Mouse (Mus musculus): ENCODE results near the gene Cers2.
"Not testable (repeated sequence)": the region's sequence is repeated elsewhere in the genome, so short reads cannot be mapped to it uniquely, and the experiment has no call there.

The Cers2 gene

DNA sequence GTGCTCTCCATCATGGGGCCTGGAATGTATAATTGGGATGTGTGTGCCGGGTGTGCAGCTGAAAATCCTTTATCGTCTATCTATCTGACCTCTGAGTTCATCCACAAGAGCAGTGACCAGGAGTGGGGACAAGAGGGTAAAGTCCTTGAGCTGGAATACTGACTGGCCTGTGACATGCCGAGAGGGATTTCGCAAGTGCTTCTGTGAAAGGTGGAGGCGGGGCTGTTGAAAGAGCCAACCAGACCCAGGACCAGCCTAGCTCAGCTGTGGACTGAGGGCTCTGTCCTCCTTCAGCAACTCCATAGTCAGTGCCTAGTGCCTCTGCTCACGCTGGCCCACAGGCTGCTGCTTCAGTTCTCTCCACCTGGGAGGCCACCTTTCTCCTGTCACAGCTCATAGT, 4.0 kb downstream of the Cers2 start:
- no peak for DNase-seq (ENCODE audit: low spot score)

DNA sequence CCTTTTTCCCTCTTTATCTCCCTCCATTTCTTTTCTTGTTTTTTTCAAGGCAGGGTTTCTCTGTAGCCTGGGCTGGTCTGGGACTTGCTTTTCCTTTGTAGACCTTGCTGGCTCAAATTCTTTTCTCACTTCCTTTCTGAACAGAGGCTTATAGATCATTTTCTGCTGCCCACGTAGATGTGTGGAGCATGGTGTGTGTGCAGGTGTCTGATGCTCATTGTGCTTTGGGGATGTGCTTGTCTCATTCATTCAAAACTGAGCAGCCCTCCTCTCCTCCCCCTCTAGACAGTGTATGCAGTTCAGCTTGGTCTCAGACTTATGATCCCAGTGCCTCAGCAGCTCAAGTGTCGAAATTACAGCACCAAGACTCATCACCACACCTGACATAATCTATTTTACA, 4.5 kb downstream of the Cers2 start:
- DNase-seq (ENCODE audit: low spot score) = no peak

DNA sequence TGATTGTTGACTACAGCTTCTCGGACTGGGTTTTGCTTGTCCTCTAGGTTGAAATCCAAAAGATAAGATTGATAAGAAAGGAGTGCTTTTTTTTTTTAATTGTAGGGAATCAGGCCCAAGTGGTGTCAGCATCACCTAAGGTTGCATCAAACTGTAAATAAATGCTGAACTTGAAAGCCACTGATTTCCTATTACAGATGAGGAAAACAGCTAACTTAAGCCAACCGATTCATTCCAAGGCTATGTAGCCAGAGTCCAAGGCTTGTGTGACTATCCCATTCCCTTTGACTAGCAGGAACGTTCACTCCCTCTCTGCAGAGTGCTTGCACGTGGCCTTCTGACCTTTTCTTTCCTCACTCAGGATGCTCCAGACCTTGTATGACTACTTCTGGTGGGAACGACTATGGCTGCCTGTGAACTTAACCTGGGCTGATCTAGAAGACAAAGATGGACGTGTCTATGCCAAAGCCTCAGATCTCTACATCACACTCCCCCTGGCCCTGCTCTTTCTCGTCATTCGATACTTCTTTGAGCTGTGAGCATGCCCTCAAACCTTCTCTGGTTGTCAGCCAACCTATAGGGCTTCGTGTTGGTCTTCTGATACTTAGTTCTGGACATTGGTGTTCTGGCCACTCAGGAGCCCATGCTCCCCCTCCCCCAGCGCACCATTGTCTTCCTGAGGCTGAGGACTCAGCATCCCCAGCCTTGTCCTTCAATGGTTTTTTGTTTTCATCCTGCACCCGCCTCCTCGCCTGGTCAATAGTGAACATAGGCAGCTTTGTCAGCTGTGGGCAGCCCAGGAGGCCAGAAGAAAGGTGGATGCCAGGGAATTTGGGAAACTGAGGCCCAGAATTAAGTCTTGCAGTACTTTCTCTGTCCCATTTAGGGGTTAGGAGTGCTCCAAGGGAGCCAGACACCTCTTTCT, 5.4 kb downstream of the Cers2 start:
- no peak for DNase-seq (ENCODE audit: low spot score)

DNA sequence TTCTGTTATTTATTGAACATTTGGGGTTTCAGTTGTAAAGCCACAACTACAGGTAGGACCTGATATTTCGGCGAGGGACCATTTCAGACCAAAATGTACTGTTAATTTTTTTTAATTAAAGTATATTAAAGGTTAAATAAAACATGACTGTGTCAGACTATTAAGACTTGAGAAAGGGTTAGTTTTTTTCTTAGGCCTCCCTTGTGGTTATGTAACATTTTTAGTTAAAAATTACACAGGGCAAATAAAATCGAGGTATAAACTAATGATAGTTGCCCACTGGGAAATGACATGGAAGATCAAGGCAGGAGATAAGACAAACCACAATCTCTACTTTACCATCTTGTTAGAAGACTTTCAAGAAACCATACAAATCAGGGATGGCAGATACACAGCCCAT, 8.8 kb downstream of the Cers2 start:
- DNase-seq (ENCODE audit: low spot score) = no peak

DNA sequence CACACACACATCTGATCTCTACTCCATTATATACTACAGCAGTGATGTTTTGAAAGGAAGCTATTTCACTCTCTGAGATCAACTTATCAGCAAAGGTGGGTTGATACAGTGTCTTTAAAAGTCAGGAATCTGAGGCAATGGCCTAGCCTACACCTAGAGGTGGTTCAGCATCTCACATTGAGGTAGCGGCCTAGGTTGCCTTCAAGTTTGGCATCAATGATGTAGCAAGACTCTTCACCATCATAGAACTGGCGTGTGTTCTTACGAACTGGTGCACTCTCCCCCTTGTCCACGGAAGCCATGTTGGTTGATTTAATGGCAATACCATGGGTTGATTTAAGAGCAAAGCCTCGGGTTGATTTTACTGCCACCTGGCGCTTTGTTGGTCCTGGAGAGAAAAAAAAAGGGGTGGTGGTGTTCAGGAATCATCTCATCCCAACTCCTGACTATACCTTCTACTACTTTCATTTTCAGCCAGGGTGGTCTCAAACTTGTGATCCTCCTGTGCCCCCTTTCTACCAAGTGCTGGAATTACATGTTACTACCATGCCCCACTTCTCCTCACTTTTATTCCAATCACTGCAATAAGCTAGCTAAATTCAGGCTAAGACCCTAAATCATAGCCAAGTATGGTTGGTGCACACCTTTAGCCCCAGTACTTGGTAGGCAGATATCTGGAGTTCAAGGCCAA, 10.0 kb downstream of the Cers2 start:
- no peak for DNase-seq (ENCODE audit: low spot score)

DNA sequence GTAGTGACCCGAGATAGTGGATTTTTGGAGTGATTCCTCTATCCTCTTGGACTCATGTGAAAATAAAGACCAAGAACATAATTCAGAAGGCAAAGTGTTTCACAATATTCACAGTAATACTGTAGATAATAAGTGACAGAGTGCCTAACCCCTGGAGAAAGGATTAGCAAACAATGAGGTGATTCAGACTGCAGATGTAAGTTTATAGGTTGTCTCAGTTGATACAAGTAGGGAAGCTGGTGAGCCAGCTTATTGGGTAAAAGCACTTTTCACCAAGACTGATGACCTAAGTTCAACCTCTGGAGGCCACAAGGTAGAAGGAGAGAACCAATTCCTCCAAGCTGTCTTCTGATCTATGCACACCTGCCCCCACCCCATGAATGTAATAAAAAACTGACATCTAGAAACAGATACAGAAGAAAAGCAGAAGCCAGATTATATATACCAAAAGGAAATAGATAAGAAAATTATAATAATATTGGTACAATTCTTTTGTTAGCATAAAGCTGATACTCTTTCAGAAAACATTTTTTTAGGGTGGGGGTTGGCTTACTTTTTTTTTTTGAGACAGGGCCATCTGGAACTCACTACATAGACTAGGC, 14.3 kb downstream of the Cers2 start:
- no peak for DNase-seq (ENCODE audit: low spot score)

DNA sequence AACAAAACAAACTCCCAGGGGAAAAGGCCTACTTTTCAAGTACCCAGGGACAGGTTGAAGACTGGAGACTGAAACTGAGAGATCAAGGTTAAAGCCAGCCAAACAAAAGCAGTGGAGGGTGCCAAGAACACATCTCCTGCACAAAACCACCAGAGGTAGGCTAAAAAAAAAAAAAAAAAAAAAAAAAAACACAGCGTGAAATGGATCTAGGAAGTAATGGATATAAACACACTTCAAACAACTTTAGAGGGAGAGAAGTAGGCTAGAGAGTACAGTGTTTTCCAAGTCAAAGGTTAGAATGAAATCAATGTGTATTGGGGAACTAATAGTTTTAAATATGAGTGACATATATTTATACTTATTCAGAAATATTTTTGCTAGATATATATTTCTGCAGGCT, 16.9 kb downstream of the Cers2 start:
- DNase-seq (ENCODE audit: low spot score) = no peak

DNA sequence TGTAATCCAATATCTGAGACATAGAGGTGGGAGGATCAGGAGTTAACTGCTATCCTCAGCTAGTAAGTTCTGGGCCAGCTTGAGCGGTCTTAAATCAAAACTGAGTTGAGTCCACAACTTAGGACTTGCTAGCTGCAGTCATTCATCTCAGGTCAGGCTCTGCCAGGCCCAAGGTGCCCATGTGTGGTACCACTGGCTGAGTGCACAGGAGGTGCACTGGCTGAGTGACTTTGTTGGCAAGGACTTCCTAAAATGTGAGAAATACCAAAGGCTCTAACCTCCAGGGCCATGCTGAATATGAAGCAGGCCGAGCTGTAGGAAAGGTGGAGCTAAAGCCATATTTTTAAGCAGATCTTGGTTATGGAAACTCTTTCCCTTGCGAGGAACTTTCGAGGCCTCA, 22.8 kb downstream of the Cers2 start:
- no peak for DNase-seq (ENCODE audit: low spot score)

DNA sequence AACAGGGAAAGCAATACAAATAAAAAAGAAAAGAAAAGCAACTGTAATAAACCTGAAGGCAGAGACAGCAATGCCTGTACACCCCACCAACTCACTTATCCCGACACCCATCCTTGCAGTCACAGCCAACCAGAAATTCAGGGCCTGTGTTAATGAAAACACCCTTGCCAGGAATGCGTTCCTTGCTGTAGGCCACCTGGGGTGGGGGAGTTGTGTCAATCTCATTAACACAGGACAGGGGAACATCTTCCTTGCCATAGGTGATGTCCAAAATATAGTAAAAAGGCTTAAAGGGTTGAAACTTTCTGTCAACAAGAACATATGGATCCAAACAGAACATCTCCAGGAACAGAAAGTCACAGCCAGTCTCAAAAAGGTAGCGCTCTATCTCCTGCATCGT, 23.7 kb downstream of the Cers2 start:
- no peak for DNase-seq (ENCODE audit: low spot score)

DNA sequence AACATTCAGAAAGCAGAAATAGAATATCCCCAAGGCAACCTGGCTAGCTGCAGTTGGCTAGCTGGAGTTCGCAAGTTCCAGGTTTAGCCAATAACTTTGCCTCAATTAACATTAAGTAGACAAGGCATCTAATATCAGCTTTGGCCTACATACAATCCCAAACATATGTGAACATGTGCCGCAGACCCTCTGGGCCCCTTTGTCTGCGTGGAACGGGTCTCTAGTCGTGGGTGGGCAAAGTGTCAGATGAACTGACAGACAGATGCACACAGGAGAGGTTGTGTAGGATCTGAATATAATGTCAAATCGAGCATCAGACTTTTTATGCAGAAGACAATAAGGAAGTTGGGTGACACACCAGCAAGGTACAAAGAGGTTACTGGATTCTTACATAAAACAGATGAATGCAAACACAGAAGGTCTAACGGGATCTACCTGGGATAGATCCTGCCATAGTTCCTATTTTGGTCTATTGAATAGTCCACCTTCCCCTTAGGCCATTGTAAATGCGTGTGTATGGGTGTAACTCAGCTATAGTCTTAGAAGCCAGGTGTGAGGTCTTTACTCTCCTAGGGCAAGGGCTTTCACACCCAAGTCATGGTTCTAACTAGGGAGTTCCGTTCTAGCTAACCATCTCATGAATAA, 28.9 kb downstream of the Cers2 start:
- DNase-seq (ENCODE audit: low spot score) = not testable (repeated sequence)

DNA sequence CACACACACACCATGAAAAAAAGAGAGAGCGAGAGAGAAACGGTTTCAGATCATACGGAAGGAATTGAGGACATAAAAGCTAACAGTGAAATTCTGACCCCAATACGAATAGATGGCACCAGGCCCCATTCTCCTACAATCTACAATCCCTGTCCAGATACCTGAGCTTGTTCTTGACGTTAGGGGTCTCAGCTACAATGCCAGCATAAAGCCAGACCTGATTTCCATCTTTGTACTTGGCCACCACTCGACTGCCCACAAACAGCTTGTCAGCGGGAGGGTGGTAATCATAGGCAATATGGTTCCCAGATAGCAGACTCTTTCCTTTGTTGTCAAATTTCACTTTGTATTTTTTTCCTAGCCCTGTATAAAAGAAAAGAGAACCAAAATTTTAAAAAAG, 31.9 kb downstream of the Cers2 start:
- DNase-seq (ENCODE audit: low spot score) = no peak

DNA sequence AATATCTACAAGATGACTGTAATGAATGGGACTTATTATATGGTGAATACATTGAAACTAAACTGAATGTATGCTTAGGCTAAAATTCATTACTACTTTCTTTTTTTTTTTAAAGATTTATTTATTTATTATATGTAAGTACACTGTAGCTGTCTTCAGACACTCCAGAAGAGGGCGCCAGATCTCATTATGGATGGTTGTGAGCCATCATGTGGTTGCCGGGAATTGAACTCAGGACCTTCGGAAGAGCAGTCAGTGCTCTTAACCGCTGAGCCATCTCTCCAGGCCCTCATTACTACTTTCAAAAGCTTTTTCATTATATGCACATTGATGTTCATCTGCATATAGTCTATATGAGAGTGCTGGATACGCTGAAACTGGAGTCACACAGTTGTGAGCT, 33.8 kb downstream of the Cers2 start:
- not testable (repeated sequence) for DNase-seq (ENCODE audit: low spot score)

DNA sequence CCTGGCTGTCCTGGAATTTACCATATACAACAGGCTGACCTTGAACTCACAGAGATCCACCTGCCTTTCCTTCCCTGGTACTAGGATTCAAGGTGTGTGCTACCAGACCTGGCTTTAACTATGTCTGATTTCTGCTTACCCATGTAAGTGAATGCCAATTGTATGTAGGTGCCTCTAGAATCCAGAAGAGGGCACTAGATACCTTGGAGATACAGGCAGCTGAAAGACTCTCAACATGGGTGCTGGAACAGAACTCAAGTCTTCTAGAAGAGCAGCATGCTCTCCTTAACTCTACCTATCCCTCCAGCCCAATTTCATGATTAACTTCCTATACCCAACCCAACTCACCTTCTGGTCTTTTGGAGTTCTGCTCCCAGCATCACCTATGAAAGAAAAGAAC, 34.9 kb downstream of the Cers2 start:
- no peak for DNase-seq (ENCODE audit: low spot score)

DNA sequence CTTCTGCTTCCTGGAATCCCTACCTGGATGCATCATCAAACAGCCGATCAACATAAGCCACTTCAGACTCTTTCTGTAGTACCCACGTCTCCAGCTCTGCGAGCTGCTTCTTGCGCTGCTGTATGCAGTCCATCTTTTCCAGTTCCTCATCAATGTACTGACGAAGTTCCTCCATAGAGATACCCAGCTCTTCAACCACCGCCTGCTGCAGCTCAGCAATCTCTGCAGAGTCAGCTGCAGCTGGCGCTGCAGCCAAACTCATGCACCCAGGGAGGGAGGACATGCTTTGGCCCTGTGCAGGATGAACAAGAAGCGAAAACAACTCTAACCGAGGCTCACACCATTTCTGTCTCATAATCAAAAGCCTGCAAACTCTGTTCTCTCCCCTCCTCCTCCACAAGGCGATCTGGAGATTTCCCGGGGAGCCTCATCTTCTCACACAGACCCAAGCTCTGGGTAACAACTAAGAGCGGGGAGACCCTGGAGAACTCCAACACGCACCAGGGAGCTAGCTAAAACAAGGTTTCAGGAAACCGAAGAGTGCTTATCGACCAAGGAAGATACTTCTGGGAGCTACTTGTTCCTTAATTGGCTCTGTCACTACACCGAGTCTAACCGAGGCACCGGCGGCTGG, 41.4 kb downstream of the Cers2 start:
- DNase-seq (ENCODE audit: low spot score) = not testable (repeated sequence)

DNA sequence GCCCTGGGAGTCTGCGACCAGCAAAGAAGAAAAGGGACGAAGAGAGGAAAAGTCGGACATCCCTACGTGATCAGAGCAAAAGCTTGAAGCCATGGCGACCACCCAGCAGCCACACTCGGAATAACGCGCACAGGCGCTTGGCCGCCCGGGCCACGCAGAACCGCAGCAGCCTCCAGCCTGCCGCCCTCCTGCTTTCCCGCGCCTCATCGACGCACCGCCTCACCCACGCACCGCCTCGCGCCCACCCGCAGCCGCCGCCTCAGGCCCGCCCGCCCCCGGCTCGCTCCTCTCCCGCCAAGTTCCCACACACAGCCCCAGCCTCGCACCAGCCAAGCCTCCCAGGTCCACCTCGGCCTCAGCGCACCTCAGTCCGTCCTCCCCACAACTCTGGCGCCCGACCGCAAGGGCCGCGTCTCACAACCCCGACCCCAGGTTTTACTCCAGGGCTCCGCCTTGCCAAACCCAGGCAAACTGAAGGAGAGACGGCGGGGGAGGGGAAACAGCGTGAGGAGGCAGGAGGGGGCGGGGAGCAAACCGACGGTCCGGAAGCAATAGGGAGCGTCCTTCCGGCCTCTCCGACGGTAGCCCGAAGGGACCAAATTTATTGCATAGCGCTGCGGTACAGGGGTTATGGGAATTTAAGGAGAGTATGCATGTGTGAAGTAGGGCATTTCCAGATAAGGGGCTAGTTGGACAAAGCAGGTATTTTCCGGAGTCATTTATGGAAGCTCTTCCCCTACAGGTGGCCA, 42.3 kb downstream of the Cers2 start, which contains the start of gene Setdb1:
Gene Setdb1, minus strand, starts transcription at position 502 of the 749 bp plus-strand sequence.
- DNase-seq (ENCODE audit: low spot score) = peak; percentile 84

DNA sequence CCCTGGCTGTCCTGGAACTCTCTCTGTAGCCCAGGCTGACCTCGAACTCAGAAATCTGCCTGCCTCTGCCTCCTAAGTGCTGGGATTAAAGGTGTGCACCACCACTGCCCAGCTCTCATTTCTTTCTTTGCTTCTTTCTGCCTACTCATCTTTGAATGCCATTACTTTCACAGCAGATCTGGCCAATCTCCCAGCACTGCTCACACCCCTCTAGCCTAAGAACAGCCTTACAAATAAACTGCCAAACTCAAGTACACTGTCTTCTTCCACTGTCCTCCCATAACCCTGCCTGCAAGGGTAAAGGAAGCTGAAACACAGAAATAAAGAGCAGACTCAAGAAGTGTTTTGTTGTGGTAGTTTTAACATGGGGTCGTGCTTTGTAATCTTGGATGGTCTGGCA, 43.2 kb downstream of the Cers2 start:
- DNase-seq (ENCODE audit: low spot score) = no peak

DNA sequence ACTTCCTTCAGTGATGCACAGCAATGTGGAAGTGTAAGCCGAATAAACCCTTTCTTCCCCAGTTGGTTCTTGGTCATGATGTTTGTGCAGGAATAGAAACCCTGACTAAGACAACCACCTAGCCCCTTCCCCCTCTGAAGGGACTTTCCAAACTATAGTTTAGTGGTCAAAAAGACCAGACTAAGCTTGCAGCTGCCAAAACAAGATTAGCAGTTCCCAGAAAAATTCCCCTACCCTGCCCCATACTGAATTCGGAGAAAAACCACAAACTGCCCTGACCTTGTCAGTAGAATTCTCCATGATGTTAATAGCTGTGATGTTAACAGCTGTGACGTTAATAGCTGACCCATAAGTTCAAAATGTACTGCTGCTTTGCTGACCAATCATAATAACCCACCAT, 45.7 kb downstream of the Cers2 start:
- DNase-seq (ENCODE audit: low spot score) = not testable (repeated sequence)

DNA sequence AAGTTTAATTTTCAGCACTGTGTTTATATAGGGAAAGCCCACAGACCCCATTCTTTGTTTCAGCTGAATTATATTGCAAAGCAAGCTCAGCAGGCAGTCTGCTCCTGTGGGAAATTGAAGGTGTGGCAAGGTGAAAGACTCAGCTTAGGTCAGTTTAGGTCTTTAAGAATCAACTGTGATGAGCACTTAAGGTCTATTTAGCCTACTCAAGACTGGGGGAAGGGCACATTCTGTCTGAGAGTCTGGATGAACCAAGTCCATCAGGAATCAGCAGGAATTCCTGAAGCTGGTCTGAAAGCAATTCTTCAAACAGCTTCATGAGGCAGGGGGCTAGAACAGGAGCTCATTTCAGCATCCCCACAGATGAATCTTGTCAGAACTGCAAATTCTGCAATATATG, 55.5 kb downstream of the Cers2 start:
- DNase-seq (ENCODE audit: low spot score) = no peak

Measured in ovary, postnatal 10 days (tissue).